Mouse (Mus musculus) CD4-positive, CD25-positive, alpha-beta regulatory T cell (primary cell): ENCODE data around the gene Gm9049. TPM values are rescaled to one million over a fixed set of nuclear protein-coding genes. Genes with fewer than 3 reads are reported as not detected.

Experiments
- polyA plus RNA-seq: library from polyadenylated mRNA; unstranded; fragments of 100-300 nt; shearing (Covaris generic); gene quantifications from one replicate; pipeline ENCODE4 v1.2.1, GENCODE M21; 2017

Gene Gm9049
- polyA plus RNA-seq = not detected

GRCm38 (mm10) chr10:118354005-118354404 is at the start of gene Gm9049:
Gene Gm9049 (minus strand): TSS chr10:118354105.

GRCm38 (mm10) chr10:118348579-118348978 is 5.3 kb downstream of the Gm9049 start, which contains the start of gene Gm9048:
Gene Gm9048 (minus strand): TSS chr10:118348679.

GRCm38 (mm10) chr10:118343155-118343554 is 10.8 kb downstream of the Gm9049 start, which contains the start of gene Gm9046:
Gene Gm9046 (minus strand): TSS chr10:118343255.

GRCm38 (mm10) chr10:118337731-118338130 is 16.2 kb downstream of the Gm9049 start, which contains the start of gene Gm9045:
Gene Gm9045 (minus strand): TSS chr10:118337831.

GRCm38 (mm10) chr10:118332308-118332707 is 21.6 kb downstream of the Gm9049 start, which contains the start of gene Gm9044:
Gene Gm9044 (minus strand): TSS chr10:118332408.

GRCm38 (mm10) chr10:118326869-118327268 is 27.0 kb downstream of the Gm9049 start, which contains the start of gene Gm9040:
Gene Gm9040 (minus strand): TSS chr10:118326969.

Other genes starting within 250 kb of the Gm9049 start
- gene Mdm1, start 212.3 kb downstream of the Gm9049 start, polyA plus RNA-seq = 8.4 TPM
- gene Il22, start 149.2 kb downstream of the Gm9049 start, polyA plus RNA-seq = not detected
- 0.08 TPM for gene Gm32717, start 113.3 kb downstream of the Gm9049 start, polyA plus RNA-seq
- gene Gm32802, start 95.4 kb downstream of the Gm9049 start, polyA plus RNA-seq = 0.08 TPM
- gene Iltifb, start 59.1 kb downstream of the Gm9049 start, polyA plus RNA-seq = not detected
- gene Gm9040, start 27.1 kb downstream of the Gm9049 start, polyA plus RNA-seq = 0.20 TPM
- gene Gm9044, start 21.7 kb downstream of the Gm9049 start, polyA plus RNA-seq = 0.20 TPM
- gene Gm9045, start 16.3 kb downstream of the Gm9049 start, polyA plus RNA-seq = not detected
- not detected for gene Gm9046, start 10.8 kb downstream of the Gm9049 start, polyA plus RNA-seq
- gene Gm9048, start 5.4 kb downstream of the Gm9049 start, polyA plus RNA-seq = not detected
- gene Ifng, start 86.9 kb upstream of the Gm9049 start, polyA plus RNA-seq = 4.5 TPM